Mouse (Mus musculus) left cerebral cortex, postnatal 4 days (tissue): ENCODE results near the gene Sfxn1. TPM values are rescaled to one million over a fixed set of nuclear protein-coding genes. Genes with fewer than 3 reads are reported as not detected.

Experiments
- DNase-seq: peaks from one replicate; pipeline ENCODE4 v3.0.0-alpha.2; 2022
- intact Hi-C: fragments of 180-260 bp; cut with DNase I; formaldehyde crosslinking; loops from one replicate; pipeline ENCODE4 v1.15.1; 2025
- total RNA-seq, 2 experiments: library from RNA; stranded (reverse); gene quantifications; 2 replicates each; pipeline ENCODE4 v1.2.3; 2021

The Sfxn1 gene
- total RNA-seq, 2 experiments from 2014 or later: 86.5 to 94.5 TPM

DNA sequence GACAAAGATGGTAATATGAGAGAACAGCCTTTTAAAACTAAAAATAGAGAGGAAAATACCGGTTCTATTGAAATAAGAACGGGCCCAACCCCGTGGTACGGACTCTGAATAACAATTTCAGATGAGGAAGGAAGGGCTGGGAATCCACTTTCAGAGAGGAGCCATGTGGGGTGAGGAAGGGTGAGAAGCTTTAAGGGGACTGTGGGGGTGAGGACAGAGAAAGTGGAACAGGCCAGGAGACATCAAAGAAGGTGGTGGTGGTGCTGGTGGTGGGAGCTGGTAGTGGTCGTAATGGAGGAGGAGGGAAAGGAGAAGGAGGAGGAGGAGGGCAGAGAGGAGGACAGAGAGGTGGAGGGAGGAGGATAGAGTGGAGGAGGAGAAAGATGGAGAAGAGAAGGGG, 43.3 kb downstream of the Sfxn1 start:
- DNase-seq: no peak
- intact Hi-C loops: loop anchor here (2.0 to 10.0 kb wide), 4 partner anchors 112 to 332 kb away; partner anchors contain the start of gene Cplx2

DNA sequence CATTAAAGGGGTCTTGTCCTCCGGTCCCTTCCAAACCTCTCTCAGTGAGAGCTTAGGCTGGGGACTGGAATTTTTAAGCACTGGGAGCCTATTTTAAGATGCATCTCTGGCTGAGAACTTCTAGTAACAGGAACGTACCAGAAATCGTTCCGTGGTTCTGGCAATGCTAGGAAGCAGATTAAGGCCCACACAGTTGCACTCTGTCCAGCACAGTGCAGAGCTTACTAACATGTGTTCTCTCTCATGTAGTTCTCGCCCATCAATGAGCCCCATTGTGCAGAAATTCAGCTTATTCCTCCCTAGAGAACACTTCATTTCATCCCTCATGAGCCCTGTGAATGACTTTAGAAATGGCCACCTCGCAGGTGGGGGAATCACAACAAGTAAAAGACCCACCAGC, 44.1 kb downstream of the Sfxn1 start:
- intact Hi-C loops: loop anchor here (2.0 to 10.0 kb wide), 2 partner anchors 259 to 331 kb away; partner anchors contain the start of gene Cplx2
- no peak for DNase-seq

DNA sequence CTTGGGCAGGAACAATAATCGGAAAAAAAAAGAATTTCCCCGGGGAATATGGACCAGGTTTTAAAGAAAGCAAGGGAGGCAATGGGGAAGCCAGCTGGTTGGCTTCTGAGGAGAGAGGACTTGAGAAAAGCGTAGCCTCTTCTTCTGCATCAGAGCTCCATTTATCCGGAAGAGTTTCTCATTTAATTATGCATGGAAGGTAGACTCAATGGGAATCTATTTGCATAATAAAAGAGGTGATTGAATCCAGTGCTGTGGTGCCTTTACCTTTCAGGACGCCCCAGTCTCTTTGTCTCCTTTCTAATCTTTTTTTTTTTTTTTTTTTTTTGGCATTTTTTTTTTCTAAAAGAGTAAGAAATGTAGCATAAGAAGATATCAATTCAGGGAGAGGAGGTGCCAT, 46.7 kb downstream of the Sfxn1 start:
- intact Hi-C loops: loop anchor here (10.0 kb wide), 1 partner anchor 256 kb away; the partner anchor contains the start of gene Cplx2
- DNase-seq: no peak

DNA sequence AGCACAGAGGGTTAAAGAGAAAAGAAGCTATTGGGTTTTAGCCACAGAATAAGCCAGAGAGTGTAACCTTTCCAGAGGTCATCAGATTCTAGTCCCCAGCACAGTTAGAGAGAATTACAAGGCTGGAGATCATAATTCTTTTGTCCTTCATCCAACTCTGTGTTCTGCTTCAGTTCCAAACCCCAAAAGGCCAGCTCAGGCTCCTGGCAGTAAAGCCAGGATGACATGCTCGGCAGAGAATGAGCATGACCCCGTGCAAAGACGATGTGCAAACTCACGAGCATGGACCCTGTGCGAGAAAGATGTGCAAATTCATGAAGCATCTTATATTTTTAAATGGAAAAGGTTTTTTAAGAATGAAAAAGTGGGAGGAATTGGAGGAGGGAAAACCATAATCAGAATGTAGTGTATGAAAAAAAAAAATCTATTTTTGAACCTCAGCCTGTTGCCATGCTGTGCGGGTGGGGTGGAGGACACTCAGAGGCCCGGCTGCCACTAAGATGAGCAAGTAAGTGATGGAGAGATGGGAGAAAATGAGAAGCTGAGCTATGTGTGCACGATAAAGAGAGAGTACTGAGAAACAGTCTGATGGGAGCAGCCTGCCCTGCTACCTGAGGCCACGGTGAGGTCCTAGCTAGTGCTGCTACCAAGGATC, 66.2 kb downstream of the Sfxn1 start:
- intact Hi-C loops: no loop called here
- DNase-seq: no peak

DNA sequence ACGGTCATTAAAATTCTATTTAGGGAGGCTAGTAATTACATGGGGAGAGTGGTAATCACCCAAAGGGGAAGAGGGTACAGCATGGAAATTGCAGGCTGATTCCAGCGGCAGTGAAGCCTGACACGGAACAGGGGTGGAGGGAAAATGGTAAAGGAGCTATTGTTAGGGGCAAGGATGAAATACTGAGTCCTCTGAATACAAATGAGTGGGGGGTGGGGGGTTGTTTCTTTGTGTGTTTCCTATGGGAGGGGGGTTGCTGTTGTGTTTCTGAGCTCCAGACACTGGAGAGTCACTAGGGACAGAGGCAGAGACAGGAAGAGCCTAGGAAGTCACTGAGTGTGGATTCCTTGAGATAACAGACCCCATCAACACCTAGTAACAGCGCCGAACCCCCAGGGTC, 72.1 kb downstream of the Sfxn1 start:
- intact Hi-C loops: no loop called here
- DNase-seq: no peak

DNA sequence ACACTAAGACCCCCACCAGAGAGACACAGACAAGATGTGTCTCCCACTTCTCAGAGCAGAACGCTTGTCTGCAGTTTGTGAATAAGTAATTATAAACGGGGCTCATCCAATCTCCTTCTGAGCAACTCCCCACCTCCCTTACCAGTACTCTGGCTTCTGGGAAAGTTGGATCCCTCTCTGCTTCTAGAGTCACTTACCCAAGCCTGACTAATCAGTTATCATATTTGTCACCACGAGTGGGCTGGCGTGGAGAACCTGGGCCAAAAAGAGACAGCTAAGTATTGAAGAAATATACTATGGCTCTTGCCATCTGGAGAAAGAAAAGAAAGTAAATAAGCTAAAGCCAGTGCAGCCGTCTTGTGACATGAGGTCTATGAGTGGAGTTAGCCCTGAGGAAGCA, 73.0 kb downstream of the Sfxn1 start:
- no peak for DNase-seq
- intact Hi-C loops: no loop called here

DNA sequence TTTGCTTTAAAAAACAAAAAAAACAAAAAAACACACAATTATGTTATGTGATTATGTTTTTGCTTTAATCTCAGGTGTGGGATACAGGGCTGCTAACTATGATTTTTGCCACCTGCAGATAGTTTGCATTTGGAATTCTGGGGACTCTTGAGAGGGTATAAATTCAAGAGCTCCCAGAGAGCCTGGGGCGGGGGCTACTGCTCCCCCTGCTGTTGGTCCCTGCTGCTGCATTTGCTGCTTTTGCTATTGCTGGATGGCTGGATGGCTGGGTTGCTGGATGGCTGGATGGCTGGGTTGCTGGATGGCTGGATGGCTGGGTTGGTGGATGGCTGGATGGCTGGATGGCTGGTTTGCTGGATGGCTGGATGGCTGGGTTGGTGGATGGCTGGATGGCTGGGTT, 75.7 kb downstream of the Sfxn1 start:
- DNase-seq: no peak
- intact Hi-C loops: no loop called here

DNA sequence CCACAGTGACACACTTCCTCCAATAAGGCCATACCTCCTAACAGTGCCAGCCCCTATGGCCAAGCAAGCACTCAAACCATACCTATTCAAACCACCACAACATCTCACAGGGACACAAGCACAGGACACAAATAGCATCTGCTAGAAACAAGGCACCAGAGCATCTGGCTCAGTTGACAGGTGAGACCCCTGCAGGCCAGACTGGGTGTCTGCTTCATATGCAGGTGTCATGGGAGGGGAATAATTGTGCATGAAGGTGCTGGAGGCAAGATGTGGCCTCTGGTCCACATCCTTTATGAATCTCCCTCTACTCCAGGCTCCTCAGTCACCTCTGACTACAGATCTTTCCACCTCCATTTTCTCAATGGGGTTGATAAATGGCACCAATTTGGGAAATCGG, 80.8 kb downstream of the Sfxn1 start:
- DNase-seq: no peak
- intact Hi-C loops: no loop called here

DNA sequence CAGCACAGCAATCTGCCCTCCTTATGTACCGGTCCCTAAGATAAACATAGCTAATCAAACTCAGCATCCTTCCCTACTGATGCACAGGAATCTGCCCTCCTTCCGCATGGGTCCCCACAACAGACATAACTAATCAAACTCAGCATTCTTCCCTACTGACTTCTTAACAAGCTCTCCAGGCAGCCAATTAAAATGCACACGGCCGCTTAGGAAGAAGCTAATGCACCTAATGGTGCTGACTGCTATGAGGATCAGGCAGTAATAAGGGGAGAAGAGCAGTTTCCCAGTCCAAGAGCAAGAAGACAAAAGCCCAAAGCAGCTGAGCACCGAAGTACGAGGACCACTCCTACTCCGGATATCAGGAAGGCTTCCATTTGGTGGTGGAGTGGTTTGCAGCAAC, 81.2 kb downstream of the Sfxn1 start:
- intact Hi-C loops: no loop called here
- DNase-seq: no peak

DNA sequence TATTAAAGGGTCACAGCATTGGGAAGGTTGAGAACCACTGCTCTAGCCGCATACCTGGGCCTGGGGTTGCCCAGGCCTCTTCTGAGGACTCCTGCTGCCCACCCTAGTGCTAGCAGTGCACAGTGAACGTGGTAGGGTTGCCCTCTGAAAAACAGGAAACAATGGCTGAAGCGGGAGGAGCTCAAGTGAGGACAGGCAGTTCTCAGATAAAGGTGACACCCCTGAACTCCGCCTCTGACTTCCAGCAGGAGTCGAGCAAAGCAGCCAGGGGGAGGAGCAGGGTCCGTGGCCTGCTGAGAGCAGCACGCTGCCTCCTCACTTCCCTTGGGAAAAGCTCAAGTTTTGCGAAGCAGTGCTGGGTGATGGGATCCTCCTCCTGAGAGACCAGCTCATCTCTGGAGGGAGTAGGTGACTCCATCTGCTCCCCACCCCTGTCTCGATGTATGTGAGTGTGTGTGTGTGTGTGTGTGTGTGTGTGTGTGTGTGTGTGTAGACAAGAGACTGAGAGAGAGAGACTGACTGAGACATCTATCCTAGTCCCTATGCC, 82.1 kb downstream of the Sfxn1 start:
- intact Hi-C loops: no loop called here
- DNase-seq: no peak

DNA sequence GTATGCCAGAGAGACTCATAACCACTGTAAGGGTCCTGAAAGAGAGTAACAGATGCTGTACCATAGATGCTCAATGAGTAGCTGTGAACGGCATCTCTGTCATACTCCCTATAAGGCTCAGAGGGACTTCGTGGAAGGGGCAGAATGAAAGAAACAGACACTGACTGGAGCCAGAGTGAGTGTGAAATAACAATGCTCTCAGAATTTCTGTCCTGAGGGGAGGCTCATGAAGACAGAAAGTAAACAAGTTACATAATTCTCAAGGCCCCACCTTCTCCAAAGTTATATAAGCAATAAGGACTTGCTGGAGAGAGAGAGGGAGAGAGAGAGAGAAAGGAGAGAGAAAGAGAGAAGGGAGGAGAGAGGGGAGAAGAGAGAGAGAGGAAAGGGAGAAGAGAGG, 84.2 kb downstream of the Sfxn1 start:
- intact Hi-C loops: no loop called here
- no peak for DNase-seq

Other genes starting within 250 kb of the Sfxn1 start
- gene Drd1, start 16.2 kb upstream of the Sfxn1 start, total RNA-seq: 10 to 100 TPM; 26.0 to 28.0 TPM
- 1 to 10 TPM; 3.9 to 4.1 TPM for gene Hrh2, start 120.3 kb downstream of the Sfxn1 start, total RNA-seq